Mouse (Mus musculus) right cerebral cortex, postnatal 10 days (tissue): Measurements from ENCODE around the gene Kri1.
"Not testable (repeated sequence)": the region's sequence is repeated elsewhere in the genome, so short reads cannot be mapped to it uniquely, and the experiment has no call there.

Experiments used
- DNase-seq, 2 experiments: peaks; one replicate each; pipeline ENCODE4 v3.0.0; 2021; ENCODE audit warnings: low spot score in 2 of 2

The Kri1 gene

DNA sequence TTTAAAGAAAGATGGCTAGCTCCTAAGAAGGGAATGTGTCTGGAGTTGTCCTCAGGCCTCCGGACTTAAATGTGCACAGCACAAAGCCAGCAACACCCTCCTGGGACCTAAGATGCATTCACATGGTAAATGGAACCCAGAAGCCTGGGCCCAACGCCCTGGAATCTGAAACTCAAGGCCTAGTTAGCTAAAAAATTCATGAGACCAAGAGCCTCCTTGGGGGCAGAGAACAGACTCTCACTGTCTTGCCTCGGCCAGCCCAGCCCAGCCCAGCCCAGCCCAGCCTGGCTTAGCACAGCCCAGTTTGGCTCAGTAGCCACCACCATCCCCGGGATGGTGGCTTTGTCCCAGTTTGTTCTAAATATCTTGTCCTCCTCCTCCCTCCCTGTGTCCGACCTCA lies 27.7 kb upstream of the Kri1 start:
- no peak for DNase-seq

- no peak for DNase-seq
Observed at GRCm38 (mm10) chr9:21314367-21315140, 26.8 kb upstream of the Kri1 start.

DNA sequence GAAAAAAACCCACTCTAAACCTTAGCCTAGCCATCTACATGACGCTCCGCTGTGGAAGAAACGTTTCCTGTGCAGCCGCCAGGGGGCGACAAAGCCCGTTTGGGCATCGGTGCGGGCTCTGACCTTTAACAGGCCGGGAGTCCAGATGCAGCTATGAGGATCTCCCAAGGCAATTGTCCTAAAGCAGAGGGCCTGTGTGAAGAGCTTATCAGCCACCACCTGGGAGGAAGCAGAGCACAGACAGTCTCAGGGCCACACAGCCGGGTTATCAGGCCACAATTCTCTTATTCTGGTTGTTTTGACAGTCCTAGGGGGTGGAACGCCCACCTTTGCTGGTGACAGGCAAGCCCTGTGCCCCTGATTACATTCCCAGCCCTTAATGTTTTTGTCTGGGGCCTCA lies 25.6 kb upstream of the Kri1 start:
- DNase-seq: peak; percentile 72 to 85

- DNase-seq: no peak
Observed at GRCm38 (mm10) chr9:21312134-21312533, 24.4 kb upstream of the Kri1 start, which contains the start of gene Ap1m2. TSS of gene Ap1m2 (minus strand) at chr9:21312337.

- DNase-seq: no peak
Observed at GRCm38 (mm10) chr9:21311695-21312094, 23.9 kb upstream of the Kri1 start.

DNA sequence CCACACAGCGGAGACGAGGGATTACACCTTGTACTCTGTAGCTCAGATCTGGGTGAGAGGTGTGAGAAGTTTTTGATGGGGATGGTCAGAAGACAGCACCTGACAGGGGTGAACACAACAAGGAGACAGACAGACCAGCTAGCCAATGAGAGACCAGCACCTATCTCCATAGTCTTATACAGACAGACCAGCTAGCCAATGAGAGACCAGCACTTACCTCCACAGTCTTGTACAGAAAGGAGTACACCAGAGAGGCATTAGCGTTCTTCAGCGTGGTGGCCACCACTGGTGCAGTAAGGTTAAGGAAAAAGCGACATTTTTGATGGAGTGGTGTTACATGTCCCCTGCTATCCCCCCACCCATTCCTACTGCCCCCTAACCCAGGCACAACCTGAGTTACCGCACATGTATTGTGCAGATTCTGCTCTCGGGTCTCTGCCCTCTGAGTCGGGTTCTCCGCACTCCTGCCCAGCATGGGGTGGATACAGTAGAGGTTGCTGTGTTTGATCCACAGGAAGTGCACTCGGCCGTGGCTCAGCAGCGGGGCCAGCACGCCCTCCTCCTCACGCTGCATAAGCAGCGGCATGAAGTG lies 21.5 kb upstream of the Kri1 start:
- no peak for DNase-seq

GRCm38 (mm10) chr9:21305065-21305464 lies 17.3 kb upstream of the Kri1 start:
- no peak for DNase-seq

DNA sequence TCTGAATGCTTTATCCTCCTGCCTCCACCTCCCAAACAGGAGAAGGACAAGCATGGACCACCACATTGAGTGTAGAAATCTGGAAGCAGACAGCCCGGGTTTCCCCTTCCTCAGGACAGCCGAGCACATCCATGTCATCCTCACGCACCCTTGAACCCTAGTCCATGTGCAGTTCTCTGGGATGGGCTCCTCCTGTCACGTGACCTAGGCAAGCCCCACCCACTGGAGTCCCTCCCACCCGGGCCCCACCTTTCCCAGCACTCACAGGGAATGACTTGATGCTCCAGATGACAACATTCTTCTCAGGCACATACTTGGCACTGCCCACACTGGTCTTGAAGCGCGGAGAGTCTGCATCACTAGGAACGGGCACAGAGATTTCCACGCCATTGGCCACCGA lies 11.2 kb upstream of the Kri1 start:
- DNase-seq: no peak

DNA sequence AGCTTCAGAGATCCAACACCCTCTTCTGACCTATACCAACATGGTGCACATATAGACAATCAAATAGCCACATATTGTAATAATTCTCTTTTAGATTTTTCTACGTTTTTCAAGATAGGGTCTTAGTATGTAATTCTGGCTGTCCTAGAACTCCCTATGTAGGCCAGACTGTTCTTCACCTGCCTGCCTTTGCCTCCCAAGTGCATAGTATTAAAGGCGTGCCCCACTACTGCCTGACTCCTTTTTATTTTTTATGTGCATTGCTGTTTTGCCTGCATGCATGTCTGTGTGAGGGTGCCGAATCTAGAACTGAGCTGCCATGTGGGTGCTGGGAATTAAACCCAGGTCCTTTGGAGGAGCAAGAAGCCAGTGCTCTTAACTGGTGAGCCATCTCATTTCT lies 4.5 kb upstream of the Kri1 start:
- DNase-seq: no peak

DNA sequence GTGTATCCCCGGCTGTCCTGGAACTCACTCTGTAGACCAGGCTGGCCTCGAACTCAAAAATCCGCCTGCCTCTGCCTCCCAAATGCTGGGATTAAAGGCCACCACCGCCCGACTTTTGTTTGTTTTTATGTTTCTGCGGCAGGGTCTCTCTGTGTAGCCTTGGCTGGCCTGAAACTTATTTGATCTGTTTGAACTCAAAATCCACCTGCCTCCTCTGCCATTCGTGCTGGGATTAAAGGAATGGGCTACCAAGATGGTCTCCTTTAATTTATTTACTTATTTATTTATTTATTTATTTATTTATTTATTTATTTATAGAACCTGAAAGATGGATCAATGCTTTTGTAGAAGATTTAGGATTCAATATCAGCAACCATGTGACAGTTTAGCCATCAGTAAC lies 4.1 kb upstream of the Kri1 start:
- DNase-seq: not testable (repeated sequence)

DNA sequence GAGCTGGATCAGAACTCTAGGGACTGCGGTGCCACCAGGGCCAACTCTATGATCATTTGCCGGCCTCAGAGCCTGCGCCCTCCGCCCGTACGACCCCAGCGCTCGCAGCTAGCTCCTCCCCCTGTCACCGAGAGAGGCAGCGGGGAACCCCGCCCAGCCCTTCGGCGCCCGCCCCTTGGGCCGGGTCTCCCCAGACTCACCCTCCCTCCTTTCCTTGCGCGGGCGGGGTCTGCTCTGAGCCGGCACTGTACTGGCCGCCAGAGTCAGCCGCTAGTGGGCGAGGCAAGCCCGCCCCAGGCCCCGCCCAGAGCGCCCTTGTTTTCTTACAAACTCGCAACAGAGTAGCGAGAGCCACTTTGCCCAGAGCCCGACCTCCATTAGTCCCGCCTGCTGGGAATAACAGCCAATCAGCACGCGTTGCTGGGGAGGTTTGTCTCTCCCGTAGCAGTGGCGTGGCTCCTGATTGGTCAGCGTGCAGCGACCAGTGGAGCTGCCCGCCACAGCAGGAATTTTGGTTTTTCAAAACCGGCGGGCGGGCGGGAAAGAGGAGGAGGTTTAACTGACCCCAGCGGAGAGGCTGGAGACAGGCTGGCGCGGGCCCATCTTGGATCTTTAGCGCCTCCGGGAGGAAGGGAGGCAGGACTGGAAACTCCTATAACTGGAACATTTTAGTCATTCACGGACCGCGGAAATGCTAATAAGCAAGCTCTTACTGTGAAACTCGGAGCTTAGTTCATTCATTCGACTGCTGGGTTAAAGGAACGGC lies 3.4 kb upstream of the Kri1 start, which contains the start of gene Cdkn2d:
Cdkn2d (minus strand) TSS at position 386 of the 766 bp plus-strand sequence.
- DNase-seq: peak; percentile 100

DNA sequence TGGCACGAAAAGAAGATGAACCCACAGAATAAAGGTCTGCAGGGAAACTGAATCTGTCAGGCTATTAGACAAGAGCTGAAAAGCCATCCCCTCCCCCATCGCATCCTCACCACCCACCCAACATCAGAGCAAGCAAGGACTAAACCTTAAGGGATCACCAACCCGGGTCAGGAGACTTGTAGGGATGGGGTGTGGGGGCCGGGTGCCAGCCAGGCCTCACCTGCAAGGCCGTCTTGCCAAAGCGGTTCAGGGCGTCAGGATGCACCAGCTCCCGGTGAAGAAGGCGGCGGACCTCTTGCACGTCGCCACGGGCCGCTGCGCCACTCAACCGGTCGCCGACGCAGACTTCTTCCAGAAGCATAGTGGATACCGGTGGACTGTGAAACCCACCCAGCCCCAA lies 2.8 kb upstream of the Kri1 start:
- DNase-seq: peak in 1 of 2 experiments; percentile 74

GRCm38 (mm10) chr9:21289337-21289671 lies 1.5 kb upstream of the Kri1 start:
- DNase-seq: no peak

DNA sequence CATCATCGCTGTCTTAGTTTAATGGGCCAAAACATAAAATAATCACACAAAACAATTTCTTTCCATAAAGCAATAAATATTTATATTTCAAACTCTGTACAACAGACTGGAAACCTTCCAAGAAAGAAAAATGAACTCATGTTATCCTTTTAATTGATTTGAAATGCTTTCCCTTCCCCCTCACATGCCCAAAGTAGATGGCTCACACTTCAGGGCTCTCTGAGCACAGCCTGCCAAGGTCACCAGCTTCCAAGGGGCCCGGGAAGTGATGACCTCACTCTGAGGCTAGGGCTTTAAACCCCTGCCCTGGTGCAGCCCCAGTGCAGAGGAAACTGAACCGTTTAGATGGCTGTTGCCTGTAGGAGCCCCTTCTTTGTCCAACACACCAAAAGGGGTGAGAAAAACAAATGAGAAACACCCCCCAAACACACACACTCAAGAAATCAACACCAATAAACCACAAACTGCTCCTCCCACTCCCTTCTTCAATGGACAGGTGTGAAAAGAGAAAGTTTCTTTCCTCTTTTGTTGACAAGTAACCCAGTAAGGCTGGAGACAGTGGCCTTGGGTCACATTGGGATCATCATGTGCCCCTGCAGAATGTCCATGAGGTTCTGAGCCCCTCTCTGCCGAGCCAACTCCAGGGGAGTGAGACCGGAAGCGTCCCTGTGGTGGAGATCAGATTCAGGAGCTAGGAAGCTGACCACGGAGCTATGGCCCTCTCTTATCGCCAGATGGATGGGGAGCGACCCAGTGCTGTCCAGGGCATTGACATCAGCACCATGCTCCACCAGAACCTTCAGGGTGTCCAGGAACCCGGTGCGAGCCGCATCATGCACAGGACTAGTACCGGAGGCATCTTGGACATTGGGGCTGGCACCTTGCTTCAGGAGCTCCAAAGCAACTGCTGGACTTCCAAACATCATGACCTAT lies 901 bp upstream of the Kri1 start:
- peak in 1 of 2 experiments; percentile 53 for DNase-seq

DNA sequence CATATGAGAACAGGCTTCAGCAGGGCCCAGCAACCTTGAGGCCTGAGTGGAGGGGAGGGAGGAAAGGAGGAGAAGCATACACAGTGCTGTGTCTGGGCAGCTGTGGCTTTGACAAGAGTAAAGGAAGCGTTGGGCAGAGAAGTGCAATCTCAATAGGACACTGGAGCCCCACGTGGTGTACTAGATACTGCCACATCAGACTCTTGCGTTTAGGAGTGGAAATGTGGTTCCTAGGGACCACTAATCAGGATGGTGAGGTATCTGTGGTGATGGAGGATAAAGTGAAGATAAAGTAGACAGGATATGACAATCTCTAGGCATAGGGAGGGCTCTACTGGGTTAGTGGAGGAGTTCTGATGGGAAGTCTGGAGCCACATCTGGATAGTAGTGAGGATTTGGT lies 1.0 kb downstream of the Kri1 start:
- DNase-seq: no peak

DNA sequence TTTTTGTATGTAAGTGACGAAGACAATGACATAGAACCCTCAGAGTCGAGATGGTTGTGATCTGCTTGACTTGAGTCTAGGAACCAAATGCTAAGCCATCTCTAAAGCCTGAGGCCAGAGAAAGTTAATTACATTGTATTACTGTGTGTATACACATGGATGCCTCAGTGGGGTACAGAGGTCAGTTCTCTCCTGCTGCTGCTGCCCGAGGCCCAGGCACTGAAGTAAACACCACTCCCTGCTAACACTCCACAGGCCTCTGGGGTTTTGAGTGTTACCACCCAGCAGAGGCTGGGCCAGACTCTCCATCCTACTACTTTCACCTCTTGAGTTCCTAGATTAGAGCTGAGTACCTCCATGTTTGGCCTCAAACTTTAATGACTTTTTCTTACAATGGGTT lies 3.8 kb downstream of the Kri1 start:
- DNase-seq: no peak

GRCm38 (mm10) chr9:21283591-21283990 lies 4.2 kb downstream of the Kri1 start:
- DNase-seq: no peak

- DNase-seq: no peak
Observed at GRCm38 (mm10) chr9:21277776-21278175, 10.0 kb downstream of the Kri1 start.

GRCm38 (mm10) chr9:21276307-21276706 lies 11.5 kb downstream of the Kri1 start:
- DNase-seq: no peak

DNA sequence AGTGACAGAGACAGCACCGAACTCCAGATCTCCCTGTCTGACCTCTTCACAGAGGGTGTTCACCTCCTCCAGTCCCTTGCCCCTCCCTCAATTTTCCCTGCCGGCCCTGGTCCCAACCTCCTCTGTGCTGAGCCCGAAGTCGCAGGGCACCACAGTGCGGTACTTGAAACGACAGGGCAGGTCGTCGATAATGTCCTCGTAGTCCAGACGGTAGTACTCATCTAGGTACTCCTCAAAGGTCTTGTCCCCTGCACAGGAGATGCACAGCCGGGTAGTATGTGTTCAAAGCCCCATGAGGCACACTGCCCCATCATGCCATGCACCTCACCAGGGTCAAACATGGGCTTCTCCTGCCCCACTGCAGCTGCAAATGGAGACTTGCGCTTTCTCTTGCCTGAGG lies 12.0 kb downstream of the Kri1 start:
- no peak for DNase-seq

DNA sequence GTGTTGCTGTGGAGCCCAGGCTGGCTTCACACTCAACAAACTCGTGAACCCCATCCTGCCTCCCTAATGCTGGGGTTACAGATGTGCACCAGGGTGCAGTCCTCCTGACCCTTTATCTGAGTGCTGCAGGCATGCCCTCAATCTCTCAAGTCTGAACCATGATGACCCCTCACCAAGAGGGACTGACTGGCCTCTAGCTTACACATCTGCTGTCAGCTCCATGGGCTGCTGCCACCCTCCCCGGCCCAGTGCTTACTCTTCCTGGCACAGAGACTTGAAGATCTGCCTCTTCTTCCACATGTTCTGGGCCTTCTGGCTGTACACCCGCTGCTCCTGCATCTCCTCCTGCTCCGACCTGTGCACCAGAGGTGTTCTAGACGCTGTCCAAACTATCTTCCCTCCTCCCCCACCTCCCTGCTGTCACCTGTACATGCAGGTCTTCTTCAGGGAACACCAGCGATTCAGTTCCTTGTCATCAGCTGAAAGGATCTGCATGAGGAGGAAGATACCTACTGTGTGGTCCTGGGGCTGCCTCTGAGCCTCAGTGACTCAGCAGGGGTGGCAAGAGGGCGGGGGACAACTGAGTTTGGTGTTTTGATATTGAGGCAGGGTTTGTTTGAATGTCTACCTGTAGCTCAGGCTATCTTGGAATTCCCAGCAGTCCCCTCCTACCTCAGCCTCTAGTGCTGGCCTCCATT lies 12.6 kb downstream of the Kri1 start:
- DNase-seq: no peak
